Mouse (Mus musculus): ENCODE results near the gene Slc25a18. TPM values are rescaled to one million over a fixed set of nuclear protein-coding genes. Genes with fewer than 3 reads are reported as not detected.

Gene Slc25a18
- polyA plus RNA-seq, 1 experiment = 0.07 TPM

DNA sequence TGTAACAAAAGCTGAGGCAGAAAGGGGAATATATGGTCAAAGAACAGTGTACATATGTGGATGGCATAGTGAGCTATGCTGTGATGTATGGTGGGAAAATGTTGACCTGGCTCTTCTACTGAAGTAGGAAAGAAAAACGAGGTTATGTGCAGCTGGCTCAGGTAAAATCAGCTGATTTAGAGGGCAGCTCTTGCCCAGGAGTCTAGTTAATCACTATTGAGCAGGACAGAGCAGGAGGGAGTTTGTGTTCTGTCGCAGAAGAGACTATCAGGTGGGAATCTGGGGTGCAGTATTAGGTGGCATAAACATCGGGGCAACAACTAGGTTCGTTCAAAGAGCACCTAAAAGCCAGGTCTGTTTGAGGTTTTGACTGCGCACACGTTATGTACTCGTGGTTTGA, 29.1 kb upstream of the Slc25a18 start:
- TF ChIP-seq MYOG (IDR thresholded peaks at IDR 0.05; ENCODE audit: control insufficient read depth in 1 of 3, insufficient read depth in 1 of 3, insufficient read length in 2 of 3, low read depth in 2 of 3) = no peak
- no peak for TF ChIP-seq MAX (IDR thresholded peaks at IDR 0.05; ENCODE audit: low read depth)
- TF ChIP-seq TCF3 (IDR thresholded peaks at IDR 0.05; ENCODE audit: insufficient read length, low read depth) = no peak
- TF ChIP-seq MYOD1 (IDR thresholded peaks at IDR 0.05; ENCODE audit: control insufficient read depth in 1 of 3, insufficient read length in 2 of 3, low read depth in 2 of 3) = no peak
- no peak for TF ChIP-seq SRF (IDR thresholded peaks at IDR 0.05; ENCODE audit: control insufficient read depth, insufficient read length, low read depth)
- TF ChIP-seq POLR2A (IDR thresholded peaks at IDR 0.05; ENCODE audit: insufficient read length, low read depth) = no peak
- no peak for TF ChIP-seq E2F4 (IDR thresholded peaks at IDR 0.05; ENCODE audit: insufficient read depth)
- no peak for TF ChIP-seq POLR2AphosphoS2 (IDR thresholded peaks at IDR 0.05; ENCODE audit: insufficient read length, low read depth)
- no peak for TF ChIP-seq TCF12 (IDR thresholded peaks at IDR 0.05; ENCODE audit: insufficient read depth, poor library complexity, severe bottlenecking)
- TF ChIP-seq CEBPB (IDR thresholded peaks at IDR 0.05; ENCODE audit: insufficient read depth, poor library complexity, severe bottlenecking) = no peak
- TF ChIP-seq REST (IDR thresholded peaks at IDR 0.05; ENCODE audit: insufficient read depth, insufficient read length) = no peak
- TF ChIP-seq USF1 (IDR thresholded peaks at IDR 0.05; ENCODE audit: low read depth) = no peak
- no peak overlapping the region for H3ac ChIP-seq (ENCODE audit: control insufficient read depth, insufficient read length)

DNA sequence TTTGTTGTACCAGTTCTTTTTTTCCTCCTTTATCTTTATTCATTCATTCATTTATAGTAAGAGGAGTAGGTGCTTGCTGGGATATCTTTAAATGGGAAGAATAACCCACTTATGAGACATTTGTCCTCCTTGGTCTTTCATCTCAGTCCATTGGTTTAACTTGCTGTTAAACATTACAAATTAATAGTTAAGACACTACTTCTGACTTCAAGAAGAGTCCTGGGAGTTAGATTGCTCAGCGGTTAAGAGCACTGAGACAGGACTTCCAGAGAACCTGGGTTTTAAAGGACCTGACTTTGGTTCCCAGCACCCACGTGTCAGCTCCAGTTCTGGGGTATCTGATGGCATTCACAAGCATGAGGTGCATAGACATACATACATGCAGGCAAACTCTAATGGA, 27.0 kb upstream of the Slc25a18 start:
- H3K27me3 ChIP-seq (ENCODE audit: control insufficient read depth, insufficient read depth, insufficient read length) = peaks cover 11% of the 10 kb centered on the region
- no peak overlapping the region for H3K4me3 ChIP-seq
- no peaks in the 10 kb centered on the region for H3K79me2 ChIP-seq (ENCODE audit: control insufficient read depth, insufficient read depth)
- no peaks in the 10 kb centered on the region for H3K36me3 ChIP-seq (ENCODE audit: control insufficient read depth, insufficient read depth)
- H3K4me2 ChIP-seq (ENCODE audit: low read depth) = no peak overlapping the region
- no peak overlapping the region for H3ac ChIP-seq (ENCODE audit: control insufficient read depth, insufficient read length)
- no peak for TF ChIP-seq MAX (IDR thresholded peaks at IDR 0.05; ENCODE audit: low read depth)
- TF ChIP-seq CEBPB (IDR thresholded peaks at IDR 0.05; ENCODE audit: insufficient read depth, poor library complexity, severe bottlenecking) = no peak
- TF ChIP-seq MYOG (IDR thresholded peaks at IDR 0.05; ENCODE audit: control insufficient read depth in 1 of 3, insufficient read depth in 1 of 3, insufficient read length in 2 of 3, low read depth in 2 of 3) = no peak
- no peak for TF ChIP-seq TCF3 (IDR thresholded peaks at IDR 0.05; ENCODE audit: insufficient read length, low read depth)
- no peak for TF ChIP-seq MYOD1 (IDR thresholded peaks at IDR 0.05; ENCODE audit: control insufficient read depth in 1 of 3, insufficient read length in 2 of 3, low read depth in 2 of 3)

More for the DNA sequence above, 29.1 kb upstream of the Slc25a18 start:
- peaks cover 11% of the 10 kb centered on the region for H3K27me3 ChIP-seq (ENCODE audit: control insufficient read depth, insufficient read depth, insufficient read length)
- H3K36me3 ChIP-seq (ENCODE audit: control insufficient read depth, insufficient read depth) = no peaks in the 10 kb centered on the region
- no peak overlapping the region for H3K4me3 ChIP-seq
- H3K4me2 ChIP-seq (ENCODE audit: low read depth) = no peak overlapping the region
- no peaks in the 10 kb centered on the region for H3K79me2 ChIP-seq (ENCODE audit: control insufficient read depth, insufficient read depth)

DNA sequence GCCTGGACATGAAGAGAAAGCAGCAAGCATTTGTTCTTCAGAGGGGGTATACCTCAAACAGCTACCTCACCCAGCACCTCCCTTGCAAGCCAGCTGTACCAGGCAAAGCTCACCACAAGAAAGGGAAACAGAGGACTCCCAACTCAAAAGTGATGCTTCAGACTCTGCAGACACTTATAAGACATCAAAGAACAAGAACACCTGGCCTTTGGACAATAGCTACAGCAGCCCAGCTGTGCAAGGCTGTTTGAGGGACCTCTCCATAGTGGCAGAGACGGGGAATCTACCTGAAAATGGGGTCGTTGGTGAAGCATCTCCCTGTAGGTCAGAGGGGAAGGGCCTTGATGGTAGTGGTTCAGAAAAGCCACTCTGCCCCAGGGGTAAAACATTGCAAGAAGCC, 12.2 kb upstream of the Slc25a18 start:
- TF ChIP-seq TCF3 (IDR thresholded peaks at IDR 0.05; ENCODE audit: insufficient read length, low read depth) = no peak
- no peak for TF ChIP-seq MYOG (IDR thresholded peaks at IDR 0.05; ENCODE audit: control insufficient read depth in 1 of 3, insufficient read depth in 1 of 3, insufficient read length in 2 of 3, low read depth in 2 of 3)
- no peak for TF ChIP-seq MYOD1 (IDR thresholded peaks at IDR 0.05; ENCODE audit: control insufficient read depth in 1 of 3, insufficient read length in 2 of 3, low read depth in 2 of 3)
- TF ChIP-seq POLR2A (IDR thresholded peaks at IDR 0.05; ENCODE audit: insufficient read length, low read depth) = no peak
- TF ChIP-seq SRF (IDR thresholded peaks at IDR 0.05; ENCODE audit: control insufficient read depth, insufficient read length, low read depth) = no peak
- no peak for TF ChIP-seq CEBPB (IDR thresholded peaks at IDR 0.05; ENCODE audit: insufficient read depth, poor library complexity, severe bottlenecking)
- TF ChIP-seq E2F4 (IDR thresholded peaks at IDR 0.05; ENCODE audit: insufficient read depth) = no peak
- TF ChIP-seq REST (IDR thresholded peaks at IDR 0.05; ENCODE audit: insufficient read depth, insufficient read length) = no peak
- no peak for TF ChIP-seq POLR2AphosphoS2 (IDR thresholded peaks at IDR 0.05; ENCODE audit: insufficient read length, low read depth)
- TF ChIP-seq MAX (IDR thresholded peaks at IDR 0.05; ENCODE audit: low read depth) = no peak
- TF ChIP-seq TCF12 (IDR thresholded peaks at IDR 0.05; ENCODE audit: insufficient read depth, poor library complexity, severe bottlenecking) = no peak
- TF ChIP-seq USF1 (IDR thresholded peaks at IDR 0.05; ENCODE audit: low read depth) = no peak
- peaks cover 15% of the 10 kb centered on the region for H3K27me3 ChIP-seq (ENCODE audit: control insufficient read depth, insufficient read depth, insufficient read length)
- no peak overlapping the region for H3K4me2 ChIP-seq (ENCODE audit: low read depth)
- H3ac ChIP-seq (ENCODE audit: control insufficient read depth, insufficient read length) = no peak overlapping the region
- no peak overlapping the region for H3K4me3 ChIP-seq
- H3K36me3 ChIP-seq (ENCODE audit: control insufficient read depth, insufficient read depth) = no peaks in the 10 kb centered on the region
- no peaks in the 10 kb centered on the region for H3K79me2 ChIP-seq (ENCODE audit: control insufficient read depth, insufficient read depth)

DNA sequence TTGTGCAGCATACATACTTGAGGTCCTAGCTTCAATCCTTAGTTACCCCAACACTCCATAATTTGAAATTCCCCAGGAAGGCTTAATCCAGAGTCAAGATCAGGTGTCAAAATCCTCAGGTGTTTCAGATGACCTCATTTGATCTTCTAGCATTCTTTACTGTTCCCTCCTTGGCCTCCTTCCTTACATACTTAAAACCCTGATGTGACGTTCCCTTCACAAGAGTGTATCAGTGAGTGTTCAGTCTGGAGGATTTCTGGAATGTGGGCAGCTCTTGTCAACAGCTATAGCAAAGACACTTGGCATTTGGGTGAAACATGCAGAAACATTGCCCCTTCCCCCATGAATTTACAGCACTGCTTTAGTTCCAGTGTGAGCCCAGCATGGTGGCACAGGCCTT, 3.4 kb upstream of the Slc25a18 start:
- Histone ChIP-seq H3K4me3 (no peak overlapping the region), H3K4me2 (ENCODE audit: low read depth) (no peak overlapping the region)
- TF ChIP-seq POLR2A (IDR thresholded peaks at IDR 0.05; ENCODE audit: insufficient read length, low read depth) (no peak), MAX (IDR thresholded peaks at IDR 0.05; ENCODE audit: low read depth) (no peak), MYOD1 (IDR thresholded peaks at IDR 0.05; ENCODE audit: control insufficient read depth in 1 of 3, insufficient read length in 2 of 3, low read depth in 2 of 3) (no peak), TCF3 (IDR thresholded peaks at IDR 0.05; ENCODE audit: insufficient read length, low read depth) (no peak), REST (IDR thresholded peaks at IDR 0.05; ENCODE audit: insufficient read depth, insufficient read length) (no peak), SRF (IDR thresholded peaks at IDR 0.05; ENCODE audit: control insufficient read depth, insufficient read length, low read depth) (no peak), E2F4 (IDR thresholded peaks at IDR 0.05; ENCODE audit: insufficient read depth) (no peak), POLR2AphosphoS2 (IDR thresholded peaks at IDR 0.05; ENCODE audit: insufficient read length, low read depth) (no peak), MYOG (IDR thresholded peaks at IDR 0.05; ENCODE audit: control insufficient read depth in 1 of 3, insufficient read depth in 1 of 3, insufficient read length in 2 of 3, low read depth in 2 of 3) (no peak), CEBPB (IDR thresholded peaks at IDR 0.05; ENCODE audit: insufficient read depth, poor library complexity, severe bottlenecking) (no peak), TCF12 (IDR thresholded peaks at IDR 0.05; ENCODE audit: insufficient read depth, poor library complexity, severe bottlenecking) (no peak), USF1 (IDR thresholded peaks at IDR 0.05; ENCODE audit: low read depth) (no peak)

DNA sequence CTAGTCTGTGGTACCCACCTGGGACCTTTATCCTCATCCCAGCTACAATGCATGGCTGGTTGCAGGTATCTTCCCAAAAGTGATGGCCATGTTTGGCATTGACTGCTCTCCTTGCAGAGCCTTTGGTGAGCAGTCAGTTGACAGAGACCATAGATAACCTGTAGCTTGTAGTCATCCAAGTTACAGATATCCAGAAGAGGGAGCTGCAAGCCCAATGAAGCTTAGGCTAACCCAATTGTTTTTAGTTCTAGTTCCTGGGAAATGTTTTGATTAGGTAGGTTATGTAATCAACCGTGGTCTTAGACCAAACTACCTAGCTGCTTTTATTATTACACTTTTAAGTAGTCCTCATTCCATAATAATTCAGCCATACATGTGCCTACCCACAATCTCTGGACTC, 2.0 kb upstream of the Slc25a18 start:
- Histone ChIP-seq H3K79me2 (ENCODE audit: control insufficient read depth, insufficient read depth) (no peaks in the 10 kb centered on the region), H3K4me2 (ENCODE audit: low read depth) (peak overlapping the region; percentile 54), H3K27me3 (ENCODE audit: control insufficient read depth, insufficient read depth, insufficient read length) (no peaks in the 10 kb centered on the region), H3ac (ENCODE audit: control insufficient read depth, insufficient read length) (no peak overlapping the region), H3K36me3 (ENCODE audit: control insufficient read depth, insufficient read depth) (no peaks in the 10 kb centered on the region), H3K4me3 (no peak overlapping the region)
- no peak for TF ChIP-seq REST (IDR thresholded peaks at IDR 0.05; ENCODE audit: insufficient read depth, insufficient read length)
- no peak for TF ChIP-seq USF1 (IDR thresholded peaks at IDR 0.05; ENCODE audit: low read depth)
- no peak for TF ChIP-seq POLR2AphosphoS2 (IDR thresholded peaks at IDR 0.05; ENCODE audit: insufficient read length, low read depth)
- TF ChIP-seq MYOG (IDR thresholded peaks at IDR 0.05; ENCODE audit: control insufficient read depth in 1 of 3, insufficient read depth in 1 of 3, insufficient read length in 2 of 3, low read depth in 2 of 3) = no peak
- TF ChIP-seq MYOD1 (IDR thresholded peaks at IDR 0.05; ENCODE audit: control insufficient read depth in 1 of 3, insufficient read length in 2 of 3, low read depth in 2 of 3) = no peak
- TF ChIP-seq TCF12 (IDR thresholded peaks at IDR 0.05; ENCODE audit: insufficient read depth, poor library complexity, severe bottlenecking) = no peak
- TF ChIP-seq SRF (IDR thresholded peaks at IDR 0.05; ENCODE audit: control insufficient read depth, insufficient read length, low read depth) = no peak

More for the DNA sequence above, 3.4 kb upstream of the Slc25a18 start:
- no peaks in the 10 kb centered on the region for H3K27me3 ChIP-seq (ENCODE audit: control insufficient read depth, insufficient read depth, insufficient read length)
- H3K36me3 ChIP-seq (ENCODE audit: control insufficient read depth, insufficient read depth) = no peaks in the 10 kb centered on the region
- H3K79me2 ChIP-seq (ENCODE audit: control insufficient read depth, insufficient read depth) = no peaks in the 10 kb centered on the region
- no peak overlapping the region for H3ac ChIP-seq (ENCODE audit: control insufficient read depth, insufficient read length)
